Mouse (Mus musculus) ovary, postnatal 10 days (tissue): ENCODE data around the gene Maats1.

Experiments
- DNase-seq: peaks from one replicate; pipeline ENCODE4 v3.0.0; 2022; ENCODE audit warnings: low spot score

Gene Maats1

GRCm38 (mm10) chr16:38341396-38342324 lies at the start of gene Maats1:
Gene Maats1 (minus strand): TSS chr16:38342143.
- peak; percentile 26 for DNase-seq

GRCm38 (mm10) chr16:38390322-38390721 lies 48.4 kb upstream of the Maats1 start:
- DNase-seq, result no peak

GRCm38 (mm10) chr16:38389284-38389893 lies 47.4 kb upstream of the Maats1 start:
- DNase-seq, result no peak

GRCm38 (mm10) chr16:38388757-38389156 lies 46.8 kb upstream of the Maats1 start:
- no peak for DNase-seq

GRCm38 (mm10) chr16:38387389-38387788 lies 45.4 kb upstream of the Maats1 start:
- no peak for DNase-seq

- no peak for DNase-seq
Measured at GRCm38 (mm10) chr16:38385700-38386099, 43.8 kb upstream of the Maats1 start.

GRCm38 (mm10) chr16:38385184-38385634 lies 43.3 kb upstream of the Maats1 start:
- no peak for DNase-seq

GRCm38 (mm10) chr16:38383683-38384082 lies 41.7 kb upstream of the Maats1 start:
- DNase-seq, result no peak

GRCm38 (mm10) chr16:38379926-38380325 lies 38.0 kb upstream of the Maats1 start:
- DNase-seq, result no peak

GRCm38 (mm10) chr16:38379493-38379892 lies 37.5 kb upstream of the Maats1 start:
- DNase-seq, result no peak

- DNase-seq, result no peak
Measured at GRCm38 (mm10) chr16:38379088-38379487, 37.1 kb upstream of the Maats1 start.

GRCm38 (mm10) chr16:38378591-38378990 lies 36.6 kb upstream of the Maats1 start:
- DNase-seq, result no peak

- no peak for DNase-seq
Measured at GRCm38 (mm10) chr16:38377546-38377945, 35.6 kb upstream of the Maats1 start.

- no peak for DNase-seq
Measured at GRCm38 (mm10) chr16:38376841-38377249, 34.9 kb upstream of the Maats1 start.

- DNase-seq, result no peak
Measured at GRCm38 (mm10) chr16:38376163-38376840, 34.4 kb upstream of the Maats1 start.

- no peak for DNase-seq
Measured at GRCm38 (mm10) chr16:38375182-38375581, 33.2 kb upstream of the Maats1 start.

GRCm38 (mm10) chr16:38374379-38375140 lies 32.6 kb upstream of the Maats1 start:
- no peak for DNase-seq

- DNase-seq, result no peak
Measured at GRCm38 (mm10) chr16:38373941-38374340, 32.0 kb upstream of the Maats1 start.

- no peak for DNase-seq
Measured at GRCm38 (mm10) chr16:38373439-38373838, 31.5 kb upstream of the Maats1 start.

- no peak for DNase-seq
Measured at GRCm38 (mm10) chr16:38372876-38373275, 30.9 kb upstream of the Maats1 start.

GRCm38 (mm10) chr16:38371705-38372296 lies 29.9 kb upstream of the Maats1 start:
- no peak for DNase-seq
